Mouse (Mus musculus): ENCODE results near the gene Coq5. TPM values are rescaled to one million over a fixed set of nuclear protein-coding genes. Genes with fewer than 3 reads are reported as not detected.
"Not testable (repeated sequence)": the region's sequence is repeated elsewhere in the genome, so short reads cannot be mapped to it uniquely, and the experiment has no call there.

Gene Coq5
- polyA plus RNA-seq, 1 experiment from 2014 or later = 19.6 TPM

DNA sequence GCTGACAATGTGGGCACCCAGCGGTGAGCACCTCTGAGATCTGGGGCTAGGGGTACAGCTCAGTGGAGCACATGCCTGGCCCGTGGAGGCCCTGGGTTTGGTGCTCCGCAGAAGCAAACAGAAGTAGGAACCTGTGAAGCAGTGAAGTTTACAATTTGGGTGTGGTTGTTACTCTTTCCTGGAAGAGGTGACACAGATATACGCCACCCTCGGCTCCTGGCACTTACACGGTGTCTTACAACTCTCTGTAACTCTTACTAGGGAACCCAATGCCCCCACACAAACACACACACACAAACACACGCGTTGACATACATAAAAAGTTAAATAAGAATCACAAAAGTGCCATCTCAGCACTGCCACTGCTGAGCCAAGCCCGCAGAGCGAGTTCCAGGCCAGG, 16.9 kb downstream of the Coq5 start:
- WGBS (ENCODE audit: insufficient replicate concordance) = 62% methylated on average over 10 of the region's 10 CpGs
- no peak overlapping the region for H3K9ac ChIP-seq (replicated peaks)
- no peaks in the 10 kb centered on the region for H3K27me3 ChIP-seq (ENCODE audit: insufficient read depth, low read length)
- H3K9me3 ChIP-seq (ENCODE audit: low read length) = no peaks in the 10 kb centered on the region
- H3K4me2 ChIP-seq (ENCODE audit: low read depth, low read length) = peak overlapping the region; percentile 26
- H3K36me3 ChIP-seq (replicated peaks; ENCODE audit: insufficient read depth, low read length) = peaks cover 40% of the 10 kb centered on the region
- no peak overlapping the region for H3K4me3 ChIP-seq (ENCODE audit: low read depth, low read length)
- TF ChIP-seq EP300 (IDR thresholded peaks at IDR 0.05; ENCODE audit: low read depth) (no peak), CTCF (IDR thresholded peaks at IDR 0.05; ENCODE audit: low read depth) (no peak)
- H3K27ac ChIP-seq (ENCODE audit: low read depth) = peak overlapping the region; percentile 45
- no peak for ATAC-seq
- no peak for DNase-seq
- H3K4me1 ChIP-seq (ENCODE audit: insufficient read depth) = peaks cover 14% of the 10 kb centered on the region

DNA sequence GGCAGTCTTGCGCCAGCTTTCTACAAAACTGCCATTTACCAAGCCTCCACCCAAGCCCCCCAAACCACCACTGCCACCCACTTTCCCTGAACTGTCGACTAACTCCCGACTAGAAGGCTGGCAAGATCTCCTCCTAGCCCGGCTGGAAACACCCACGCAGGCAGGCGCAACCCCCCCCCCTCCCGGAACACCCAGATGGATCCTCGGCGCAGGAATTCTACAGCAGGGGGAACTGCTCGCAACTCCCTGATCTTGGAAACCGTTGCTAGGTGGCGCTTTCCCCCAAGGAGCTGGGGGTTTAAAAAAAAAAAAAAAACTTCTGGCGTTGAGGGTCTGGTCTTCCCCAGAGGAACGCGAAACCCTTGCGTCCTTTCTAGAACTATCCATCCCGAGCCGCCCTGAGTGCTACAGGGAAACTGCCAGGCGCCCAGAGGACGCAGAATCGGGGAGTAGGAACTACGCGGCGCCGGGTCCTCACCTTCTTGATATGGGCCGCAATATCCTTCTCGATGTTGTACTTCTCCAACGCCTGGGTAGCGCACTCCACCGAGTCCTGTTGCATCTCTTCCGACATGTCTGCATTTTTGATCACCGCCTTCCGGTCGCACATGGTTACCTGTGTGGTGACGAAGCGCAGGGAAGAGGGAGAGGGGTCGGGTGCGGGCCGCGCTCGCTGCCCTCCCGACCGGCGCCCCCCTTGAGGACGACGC, 20.7 kb downstream of the Coq5 start:
- ATAC-seq (peak; percentile 35), DNase-seq (peak; percentile 63)
- H3K9ac ChIP-seq (replicated peaks) = peak overlapping the region; percentile 91
- under 1% methylated on average over 44 of the region's 46 CpGs for WGBS (ENCODE audit: insufficient replicate concordance)
- peaks cover 18% of the 10 kb centered on the region for H3K4me1 ChIP-seq (ENCODE audit: insufficient read depth)
- peak overlapping the region; percentile 95 for H3K4me3 ChIP-seq (ENCODE audit: low read depth, low read length)
- H3K36me3 ChIP-seq (replicated peaks; ENCODE audit: insufficient read depth, low read length) = peaks cover 30% of the 10 kb centered on the region
- H3K27ac ChIP-seq (ENCODE audit: low read depth) = peak overlapping the region; percentile 92
- no peak for TF ChIP-seq EP300 (IDR thresholded peaks at IDR 0.05; ENCODE audit: low read depth)
- peak; percentile 53 for TF ChIP-seq CTCF (IDR thresholded peaks at IDR 0.05; ENCODE audit: low read depth)
- no peaks in the 10 kb centered on the region for H3K27me3 ChIP-seq (ENCODE audit: insufficient read depth, low read length)
- peak overlapping the region; percentile 99 for H3K4me2 ChIP-seq (ENCODE audit: low read depth, low read length)
- no peaks in the 10 kb centered on the region for H3K9me3 ChIP-seq (ENCODE audit: low read length)

DNA sequence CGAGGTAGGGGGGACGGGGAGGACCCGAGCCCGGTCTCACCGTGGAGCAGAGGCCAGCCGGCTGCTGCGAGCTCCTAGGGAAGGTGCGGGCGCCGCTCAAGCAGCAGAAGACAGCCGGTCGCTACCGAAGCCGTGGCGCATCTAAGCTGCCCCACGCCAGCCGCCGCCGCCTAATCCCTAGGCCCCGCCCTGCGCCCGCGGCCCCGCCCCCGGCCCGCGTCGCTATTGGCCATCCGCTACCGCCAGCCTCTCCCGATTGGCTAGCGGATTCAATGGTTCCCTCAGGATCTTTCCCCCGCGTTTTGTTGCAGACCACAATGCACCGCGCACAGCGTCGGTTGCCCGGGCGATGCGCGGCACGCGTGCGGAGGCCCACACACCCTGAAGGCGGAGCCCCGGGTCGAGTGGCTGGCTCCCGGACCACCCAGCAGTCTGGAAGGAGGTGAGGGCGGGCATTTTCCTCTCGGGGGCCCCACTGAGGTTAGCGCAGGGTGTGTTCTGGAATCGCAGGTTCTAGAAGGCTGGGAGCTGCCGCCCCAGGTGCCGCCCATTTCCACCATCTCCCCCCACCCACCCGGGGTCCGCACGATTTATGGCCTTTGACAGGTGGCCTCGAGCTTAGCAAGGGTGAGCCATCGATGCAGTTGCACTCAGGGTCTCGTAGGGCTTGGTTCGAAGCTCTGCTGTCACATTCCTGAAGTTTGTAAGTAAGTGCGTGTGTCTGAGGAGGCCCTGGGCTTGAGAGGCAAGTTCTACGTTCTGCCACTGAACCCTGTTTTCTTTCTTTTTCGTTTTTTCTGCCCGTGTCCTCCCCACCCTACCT, 21.5 kb downstream of the Coq5 start, which contains the start of gene Dynll1:
Dynll1 (minus strand) TSS at position 208 of the 823 bp plus-strand sequence.
- peak; percentile 97 for ATAC-seq
- Histone ChIP-seq H3K36me3 (replicated peaks; ENCODE audit: insufficient read depth, low read length) (peaks cover 22% of the 10 kb centered on the region), H3K4me1 (ENCODE audit: insufficient read depth) (peaks cover 18% of the 10 kb centered on the region), H3K27ac (ENCODE audit: low read depth) (peak within 1 kb of the TSS; percentile 92), H3K4me2 (ENCODE audit: low read depth, low read length) (peak within 1 kb of the TSS; percentile 99), H3K9ac (replicated peaks) (peak within 1 kb of the TSS; percentile 91), H3K4me3 (ENCODE audit: low read depth, low read length) (peak within 1 kb of the TSS; percentile 95), H3K27me3 (ENCODE audit: insufficient read depth, low read length) (no peaks in the 10 kb centered on the region), H3K9me3 (ENCODE audit: low read length) (no peaks in the 10 kb centered on the region)
- under 1% methylated on average over 65 of the region's 66 CpGs for WGBS (ENCODE audit: insufficient replicate concordance)
- peak; percentile 28; the same call in 1 of the 2 replicates for TF ChIP-seq EP300 (IDR thresholded peaks at IDR 0.05; ENCODE audit: low read depth)
- TF ChIP-seq CTCF (IDR thresholded peaks at IDR 0.05; ENCODE audit: low read depth) = peak; percentile 30; the same call in 1 of the 2 replicates
- DNase-seq = peak; percentile 99

DNA sequence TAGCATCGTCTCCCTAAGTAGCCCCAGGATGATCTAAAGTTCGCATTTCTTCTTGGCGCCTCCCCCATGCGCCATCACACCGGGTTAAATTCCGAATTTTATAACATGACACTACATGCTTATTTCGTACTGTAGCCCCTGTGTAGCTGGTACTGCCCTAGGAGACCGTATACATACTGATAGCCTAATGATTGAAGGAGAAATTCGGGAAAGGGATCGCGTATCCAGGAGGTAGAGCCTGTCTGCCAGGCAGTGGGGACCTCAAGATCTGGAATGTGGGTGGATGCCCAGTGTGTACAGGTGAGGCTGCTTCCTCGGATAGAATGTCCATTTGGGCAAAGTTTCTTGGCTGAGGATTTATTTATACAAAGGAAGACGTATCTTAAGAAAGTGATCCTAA, 22.1 kb downstream of the Coq5 start:
- 0 out of 2 replicates have a peak overlapping the region, but pooled peaks have one; percentile 40 for H3K27ac ChIP-seq (ENCODE audit: low read depth)
- H3K9ac ChIP-seq (replicated peaks) = peak overlapping the region; percentile 69
- TF ChIP-seq CTCF (IDR thresholded peaks at IDR 0.05; ENCODE audit: low read depth) (no peak), EP300 (IDR thresholded peaks at IDR 0.05; ENCODE audit: low read depth) (no peak)
- WGBS (ENCODE audit: insufficient replicate concordance) = 32% methylated on average over 13 of the region's 13 CpGs
- H3K9me3 ChIP-seq (ENCODE audit: low read length) = no peaks in the 10 kb centered on the region
- DNase-seq (no peak), ATAC-seq (no peak)
- peaks cover 18% of the 10 kb centered on the region for H3K4me1 ChIP-seq (ENCODE audit: insufficient read depth)
- H3K4me3 ChIP-seq (ENCODE audit: low read depth, low read length) = peak overlapping the region; percentile 95
- peak overlapping the region; percentile 99 for H3K4me2 ChIP-seq (ENCODE audit: low read depth, low read length)
- no peaks in the 10 kb centered on the region for H3K27me3 ChIP-seq (ENCODE audit: insufficient read depth, low read length)
- H3K36me3 ChIP-seq (replicated peaks; ENCODE audit: insufficient read depth, low read length) = peaks cover 16% of the 10 kb centered on the region

DNA sequence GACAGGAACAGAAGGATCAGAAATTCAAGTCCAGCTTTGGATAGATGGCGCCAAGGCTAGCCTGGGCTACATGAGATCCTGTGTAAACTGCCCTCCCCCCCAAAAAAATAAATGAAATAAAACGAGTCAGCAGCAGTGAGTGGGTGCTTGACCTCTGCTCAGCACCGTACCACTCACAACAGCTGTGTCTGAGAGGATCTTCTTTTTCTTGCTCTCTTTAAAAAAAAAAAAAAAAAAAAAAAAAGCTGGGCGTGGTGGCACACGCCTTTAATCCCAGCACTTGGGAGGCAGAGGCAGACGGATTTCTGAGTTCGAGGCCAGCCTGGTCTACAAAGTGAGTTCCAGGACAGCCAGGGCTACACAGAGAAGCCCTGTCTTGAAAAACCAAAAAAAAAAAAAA, 22.7 kb downstream of the Coq5 start:
- WGBS (ENCODE audit: insufficient replicate concordance) = 74% methylated on average over 5 of the region's 7 CpGs
- H3K4me3 ChIP-seq (ENCODE audit: low read depth, low read length); DNase-seq; H3K27me3 ChIP-seq (ENCODE audit: insufficient read depth, low read length); H3K9me3 ChIP-seq (ENCODE audit: low read length); ATAC-seq; H3K9ac ChIP-seq (replicated peaks); H3K27ac ChIP-seq (ENCODE audit: low read depth): not testable (repeated sequence)
- H3K36me3 ChIP-seq (replicated peaks; ENCODE audit: insufficient read depth, low read length) = peaks cover 12% of the 10 kb centered on the region
- peak overlapping the region; percentile 99; the same call in 1 of the 2 replicates for H3K4me2 ChIP-seq (ENCODE audit: low read depth, low read length)
- H3K4me1 ChIP-seq (ENCODE audit: insufficient read depth) = peaks cover 18% of the 10 kb centered on the region

DNA sequence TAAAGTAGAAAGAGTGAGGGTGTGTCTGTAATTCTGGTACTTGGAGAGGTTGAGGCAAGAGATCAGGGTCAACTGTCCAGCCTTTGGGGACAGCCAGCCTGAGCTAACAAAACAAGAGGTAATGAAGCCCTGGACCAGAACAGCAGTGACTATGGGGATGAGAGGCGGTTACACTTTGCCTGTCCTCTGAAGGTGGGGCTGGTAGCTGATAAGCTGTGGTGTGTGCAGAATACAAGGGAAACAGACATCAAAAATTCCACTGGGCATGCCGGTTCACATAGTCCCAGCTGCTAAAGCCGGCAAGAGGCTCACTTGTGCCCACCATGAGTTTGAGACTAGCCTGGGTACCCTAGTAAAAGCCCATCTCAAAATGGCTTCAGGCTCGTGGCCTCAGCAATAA, 32.9 kb downstream of the Coq5 start:
- Histone ChIP-seq H3K4me2 (ENCODE audit: low read depth, low read length) (peak overlapping the region; percentile 56), H3K9me3 (ENCODE audit: low read length) (no peaks in the 10 kb centered on the region), H3K27ac (ENCODE audit: low read depth) (peak overlapping the region; percentile 66), H3K4me1 (ENCODE audit: insufficient read depth) (peaks cover 24% of the 10 kb centered on the region), H3K27me3 (ENCODE audit: insufficient read depth, low read length) (no peaks in the 10 kb centered on the region), H3K36me3 (replicated peaks; ENCODE audit: insufficient read depth, low read length) (no peaks in the 10 kb centered on the region), H3K9ac (replicated peaks) (0 out of 2 replicates have a peak overlapping the region, but pooled peaks have one; percentile 16), H3K4me3 (ENCODE audit: low read depth, low read length) (0 out of 2 replicates have a peak overlapping the region, but pooled peaks have one; percentile 7)
- DNase-seq (no peak), ATAC-seq (peak; percentile 63)
- WGBS (ENCODE audit: insufficient replicate concordance) = 50% methylated on average over 4 of the region's 4 CpGs
- TF ChIP-seq EP300 (IDR thresholded peaks at IDR 0.05; ENCODE audit: low read depth) (no peak), CTCF (IDR thresholded peaks at IDR 0.05; ENCODE audit: low read depth) (no peak)

Data from liver, postnatal 0 days (tissue).